Mouse (Mus musculus): ENCODE results near the gene Nod2. TPM values are rescaled to one million over a fixed set of nuclear protein-coding genes. Genes with fewer than 3 reads are reported as not detected.

Nod2 gene
- polyA plus RNA-seq, 1 experiment, result 1.4 TPM

DNA sequence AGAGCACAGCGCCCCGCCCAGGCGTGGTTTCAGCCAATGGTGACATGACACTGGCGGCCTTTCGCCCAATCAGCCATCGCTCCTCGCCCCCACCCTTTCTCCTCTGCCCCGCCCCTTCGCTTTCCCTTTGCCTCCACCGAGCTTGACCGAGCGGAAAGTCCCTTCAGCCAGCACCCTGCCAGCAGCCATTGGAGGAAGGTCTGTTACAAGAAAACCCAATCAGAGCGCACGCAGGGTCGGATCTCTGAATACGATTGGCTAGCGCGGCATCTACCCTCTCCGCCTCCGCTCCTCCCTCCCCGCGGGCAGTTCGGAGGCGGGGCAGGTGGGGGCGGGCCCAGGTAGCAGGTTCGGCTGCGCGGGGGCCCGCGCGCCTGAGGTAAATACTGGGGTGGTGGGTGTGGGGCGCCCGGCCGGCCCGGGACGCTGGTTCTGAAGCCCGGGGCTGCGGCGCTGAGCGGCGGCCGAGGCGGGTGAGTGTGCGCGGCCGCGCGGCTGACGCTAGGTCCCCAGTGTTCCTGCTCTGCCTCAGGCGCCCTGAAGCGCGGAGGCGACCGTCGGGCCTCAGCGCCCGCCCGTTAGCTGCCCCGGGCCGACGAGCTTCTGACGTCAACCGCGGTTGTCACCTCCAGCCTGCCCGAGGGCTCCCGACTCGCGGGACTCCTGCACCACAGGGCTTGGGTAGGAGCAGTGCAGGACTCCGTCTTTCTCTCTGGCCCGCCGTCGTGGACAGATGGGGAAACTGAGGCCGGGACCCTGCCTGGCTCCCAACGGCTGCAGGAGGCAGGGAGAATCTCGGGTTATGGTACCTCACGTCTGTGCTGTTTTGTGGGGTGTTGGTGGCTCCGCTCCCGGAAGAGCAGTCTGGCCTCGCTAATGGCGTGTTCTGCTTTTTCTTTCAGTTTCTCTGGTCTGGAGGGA is 49.9 kb downstream of the Nod2 start, which contains the start of gene Cyld:
Gene Cyld (plus strand): TSS at position 308 of the 921 bp plus-strand sequence.
- peak; percentile 100 for DNase-seq
- H3K4me1 ChIP-seq (ENCODE audit: control insufficient read depth, insufficient read depth, low read length), result peaks cover 5% of the 10 kb centered on the region; the same call in 1 of the 2 replicates
- under 1% methylated on average over 79 of the region's 80 CpGs for WGBS
- no peak for TF ChIP-seq CTCF (conservative IDR thresholded peaks at IDR 0.05; ENCODE audit: insufficient read depth, insufficient read length, low read depth, low read length)
- TF ChIP-seq POLR2A (IDR thresholded peaks at IDR 0.05; ENCODE audit: low read depth, low read length), result no peak
- H3K4me3 ChIP-seq (ENCODE audit: insufficient read depth, low read depth, low read length), result peak within 1 kb of the TSS; percentile 85
- peak within 1 kb of the TSS; percentile 87 for H3K27ac ChIP-seq (ENCODE audit: insufficient read depth, low read depth, low read length)
- H3K27me3 ChIP-seq (replicated peaks; ENCODE audit: control insufficient read depth, insufficient read depth, low read length), result no peaks in the 10 kb centered on the region
- H3K36me3 ChIP-seq (ENCODE audit: control insufficient read depth, insufficient read depth, low read length), result no peaks in the 10 kb centered on the region

- 3% methylated on average over 4 of the region's 4 CpGs for WGBS
- H3K27ac ChIP-seq (ENCODE audit: insufficient read depth, low read depth, low read length), result peak overlapping the region; percentile 87
- peak; percentile 37 for DNase-seq
- H3K4me1 ChIP-seq (ENCODE audit: control insufficient read depth, insufficient read depth, low read length), result peaks cover 5% of the 10 kb centered on the region; the same call in 1 of the 2 replicates
- TF ChIP-seq CTCF (conservative IDR thresholded peaks at IDR 0.05; ENCODE audit: insufficient read depth, insufficient read length, low read depth, low read length) (no peak), POLR2A (IDR thresholded peaks at IDR 0.05; ENCODE audit: low read depth, low read length) (no peak)
- H3K27me3 ChIP-seq (replicated peaks; ENCODE audit: control insufficient read depth, insufficient read depth, low read length), result no peaks in the 10 kb centered on the region
- H3K4me3 ChIP-seq (ENCODE audit: insufficient read depth, low read depth, low read length), result peak overlapping the region; percentile 85
- H3K36me3 ChIP-seq (ENCODE audit: control insufficient read depth, insufficient read depth, low read length), result no peaks in the 10 kb centered on the region
Measured at GRCm38 (mm10) chr8:88697642-88698031, 50.5 kb downstream of the Nod2 start.

DNA sequence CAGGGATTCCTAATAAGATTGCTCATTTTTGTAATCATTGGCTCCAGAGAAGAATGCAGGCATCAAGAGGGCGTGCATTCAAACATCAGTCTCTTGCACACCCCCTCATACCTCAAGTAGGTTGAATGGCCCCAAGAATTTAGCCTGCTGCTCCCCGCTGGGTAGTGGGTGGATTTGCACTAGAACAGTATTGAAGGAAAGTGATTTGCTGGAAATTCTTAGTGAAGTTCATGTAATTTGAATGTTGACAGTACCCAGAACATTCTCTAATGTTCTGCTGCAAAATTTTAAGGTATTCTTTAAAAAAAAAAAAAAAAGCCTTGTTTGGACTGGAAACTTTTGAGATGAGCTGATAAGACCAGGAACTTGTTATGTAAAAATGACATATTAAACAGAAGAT is 50.9 kb downstream of the Nod2 start:
- Histone ChIP-seq H3K36me3 (ENCODE audit: control insufficient read depth, insufficient read depth, low read length) (no peaks in the 10 kb centered on the region), H3K27me3 (replicated peaks; ENCODE audit: control insufficient read depth, insufficient read depth, low read length) (no peaks in the 10 kb centered on the region), H3K4me1 (ENCODE audit: control insufficient read depth, insufficient read depth, low read length) (peaks cover 5% of the 10 kb centered on the region; the same call in 1 of the 2 replicates), H3K4me3 (ENCODE audit: insufficient read depth, low read depth, low read length) (peak overlapping the region; percentile 26; the same call in 1 of the 2 replicates), H3K27ac (ENCODE audit: insufficient read depth, low read depth, low read length) (no peak overlapping the region)
- 30% methylated on average over 2 of the region's 2 CpGs for WGBS
- no peak for DNase-seq
- TF ChIP-seq CTCF (conservative IDR thresholded peaks at IDR 0.05; ENCODE audit: insufficient read depth, insufficient read length, low read depth, low read length) (no peak), POLR2A (IDR thresholded peaks at IDR 0.05; ENCODE audit: low read depth, low read length) (no peak)

DNA sequence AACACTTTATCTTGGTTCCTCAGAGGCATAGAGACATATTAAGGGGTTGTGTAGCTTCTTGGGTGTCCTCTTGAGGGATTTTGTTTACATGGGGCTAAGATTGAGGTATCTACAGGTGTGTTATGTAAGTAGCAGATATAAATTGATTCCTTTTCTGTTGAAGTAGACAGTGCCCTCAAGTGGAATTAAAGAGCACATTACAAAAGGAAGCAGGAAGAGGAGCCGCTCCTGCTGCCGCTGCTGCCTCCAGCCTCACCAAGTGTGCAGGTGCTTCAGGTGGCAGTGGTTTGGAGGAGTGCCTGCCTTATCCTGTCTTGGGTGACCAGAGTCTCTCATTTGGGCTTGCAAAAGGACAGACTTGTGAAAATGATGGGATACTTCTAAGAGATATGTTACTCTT is 54.5 kb downstream of the Nod2 start:
- Histone ChIP-seq H3K36me3 (ENCODE audit: control insufficient read depth, insufficient read depth, low read length) (no peaks in the 10 kb centered on the region), H3K27ac (ENCODE audit: insufficient read depth, low read depth, low read length) (no peak overlapping the region), H3K4me3 (ENCODE audit: insufficient read depth, low read depth, low read length) (no peak overlapping the region), H3K27me3 (replicated peaks; ENCODE audit: control insufficient read depth, insufficient read depth, low read length) (no peaks in the 10 kb centered on the region), H3K4me1 (ENCODE audit: control insufficient read depth, insufficient read depth, low read length) (peaks cover 2% of the 10 kb centered on the region; the same call in 1 of the 2 replicates)
- TF ChIP-seq POLR2A (IDR thresholded peaks at IDR 0.05; ENCODE audit: low read depth, low read length), result no peak
- TF ChIP-seq CTCF (conservative IDR thresholded peaks at IDR 0.05; ENCODE audit: insufficient read depth, insufficient read length, low read depth, low read length), result peak; percentile 52
- peak; percentile 30 for DNase-seq
- WGBS, result 12% methylated on average over 2 of the region's 2 CpGs

DNA sequence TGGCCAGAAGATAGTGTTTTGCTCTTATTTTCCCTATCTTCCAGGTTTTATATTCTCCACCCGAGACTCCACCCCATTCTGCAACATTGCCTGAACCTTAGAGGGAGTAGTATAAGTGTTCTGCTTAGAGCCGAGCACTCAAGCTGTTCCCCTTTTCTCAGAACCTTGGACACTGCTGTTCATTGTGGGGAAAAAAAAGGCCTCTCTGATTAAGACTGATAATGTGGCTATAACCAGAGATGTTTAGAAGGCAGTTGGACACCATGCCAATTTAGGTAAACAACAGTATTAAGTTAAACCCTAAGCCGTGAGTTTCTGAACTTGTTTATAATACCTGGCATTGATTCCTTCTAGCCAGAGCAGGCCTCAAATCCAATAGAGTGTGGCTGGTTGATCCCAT is 55.7 kb downstream of the Nod2 start:
- TF ChIP-seq CTCF (conservative IDR thresholded peaks at IDR 0.05; ENCODE audit: insufficient read depth, insufficient read length, low read depth, low read length) (no peak), POLR2A (IDR thresholded peaks at IDR 0.05; ENCODE audit: low read depth, low read length) (no peak)
- WGBS, result 85% methylated on average over 3 of the region's 3 CpGs
- no peaks in the 10 kb centered on the region for H3K27me3 ChIP-seq (replicated peaks; ENCODE audit: control insufficient read depth, insufficient read depth, low read length)
- H3K36me3 ChIP-seq (ENCODE audit: control insufficient read depth, insufficient read depth, low read length), result no peaks in the 10 kb centered on the region; the same call in 1 of the 2 replicates
- H3K4me1 ChIP-seq (ENCODE audit: control insufficient read depth, insufficient read depth, low read length), result peaks cover 2% of the 10 kb centered on the region; the same call in 1 of the 2 replicates
- H3K4me3 ChIP-seq (ENCODE audit: insufficient read depth, low read depth, low read length), result no peak overlapping the region
- no peak for DNase-seq
- no peak overlapping the region for H3K27ac ChIP-seq (ENCODE audit: insufficient read depth, low read depth, low read length)

GRCm38 (mm10) chr8:88723256-88723963 is 76.3 kb downstream of the Nod2 start:
- Histone ChIP-seq H3K27ac (ENCODE audit: insufficient read depth, low read depth, low read length) (no peak overlapping the region), H3K4me3 (ENCODE audit: insufficient read depth, low read depth, low read length) (no peak overlapping the region), H3K4me1 (ENCODE audit: control insufficient read depth, insufficient read depth, low read length) (no peaks in the 10 kb centered on the region), H3K27me3 (replicated peaks; ENCODE audit: control insufficient read depth, insufficient read depth, low read length) (no peaks in the 10 kb centered on the region), H3K36me3 (ENCODE audit: control insufficient read depth, insufficient read depth, low read length) (peaks cover 3% of the 10 kb centered on the region)
- 94% methylated on average over 2 of the region's 2 CpGs for WGBS
- no peak for DNase-seq
- no peak for TF ChIP-seq CTCF (conservative IDR thresholded peaks at IDR 0.05; ENCODE audit: insufficient read depth, insufficient read length, low read depth, low read length)

Other genes starting within 250 kb of the Nod2 start
- 8.6 and 9.6 TPM in 2 replicates for gene Nkd1, start 126.0 kb upstream of the Nod2 start, polyA plus RNA-seq (2012; rRNA removed)
- 1.8 and 2.0 TPM in 2 replicates for gene Snx20, start 11.2 kb upstream of the Nod2 start, polyA plus RNA-seq (2012; rRNA removed)
- gene Cyld, start 49.7 kb downstream of the Nod2 start, polyA plus RNA-seq (2012; rRNA removed), result 8.4 and 10.0 TPM in 2 replicates

Measured in kidney, adult 2 months (tissue).